Mouse (Mus musculus) A20 (cell line): ENCODE measurements around the gene Thsd7b.
A peak's percentile ranks its signal among the peaks of the same experiment; 100 is the strongest.
"Not testable (repeated sequence)": the region's sequence is repeated elsewhere in the genome, so short reads cannot be mapped to it uniquely, and the experiment has no call there.

ENCODE experiments used
- DNase-seq: peaks from one replicate; pipeline ENCODE4 v3.0.0-alpha.2; 2011; ENCODE audit warnings: low read depth, low spot score

Thsd7b gene

GRCm38 (mm10) chr1:130085910-130086309 is 812.8 kb downstream of the Thsd7b start:
- no peak for DNase-seq

GRCm38 (mm10) chr1:130099227-130099626 is 826.1 kb downstream of the Thsd7b start:
- DNase-seq: no peak

GRCm38 (mm10) chr1:130112580-130113314 is 839.6 kb downstream of the Thsd7b start:
- DNase-seq: no peak

GRCm38 (mm10) chr1:130113549-130113948 is 840.4 kb downstream of the Thsd7b start:
- DNase-seq: no peak

- DNase-seq: no peak
Observed at GRCm38 (mm10) chr1:130130901-130131300, 857.8 kb downstream of the Thsd7b start.

GRCm38 (mm10) chr1:130166187-130166586 is 893.1 kb downstream of the Thsd7b start:
- no peak for DNase-seq

- peak; percentile 7 for DNase-seq
Observed at GRCm38 (mm10) chr1:130167260-130167659, 894.2 kb downstream of the Thsd7b start.

GRCm38 (mm10) chr1:130169875-130170274 is 896.8 kb downstream of the Thsd7b start:
- no peak for DNase-seq

- no peak for DNase-seq
Observed at GRCm38 (mm10) chr1:130170290-130170689, 897.2 kb downstream of the Thsd7b start.

GRCm38 (mm10) chr1:130186836-130187235 is 913.7 kb downstream of the Thsd7b start:
- not testable (repeated sequence) for DNase-seq

- DNase-seq: peak; percentile 33
Observed at GRCm38 (mm10) chr1:130192190-130193028, 919.3 kb downstream of the Thsd7b start.

- no peak for DNase-seq
Observed at GRCm38 (mm10) chr1:130217404-130217803, 944.3 kb downstream of the Thsd7b start.

GRCm38 (mm10) chr1:130222904-130223303 is 949.8 kb downstream of the Thsd7b start:
- no peak for DNase-seq

GRCm38 (mm10) chr1:130245563-130245962 is 972.5 kb downstream of the Thsd7b start:
- no peak for DNase-seq

GRCm38 (mm10) chr1:130246264-130246663 is 973.2 kb downstream of the Thsd7b start:
- DNase-seq: not testable (repeated sequence)

GRCm38 (mm10) chr1:130246930-130247329 is 973.8 kb downstream of the Thsd7b start:
- DNase-seq: not testable (repeated sequence)

- no peak for DNase-seq
Observed at GRCm38 (mm10) chr1:130262046-130262445, 988.9 kb downstream of the Thsd7b start.
